Mouse (Mus musculus): ENCODE data around the gene Arpc1b.
A peak's percentile ranks its signal among the peaks of the same experiment; 100 is the strongest.

GRCm38 (mm10) chr5:145166536-145167305, 52.7 kb downstream of the Arpc1b start, which contains the start of the genes Ptcd1 and Cpsf4:
- TF ChIP-seq CTCF (IDR thresholded peaks at IDR 0.05) (peak; percentile 17; the same call in 1 of the 2 replicates), EP300 (IDR thresholded peaks at IDR 0.05) (no peak)
